Mouse (Mus musculus) neural tube, embryonic 11.5 days (tissue): ENCODE measurements around the gene Katnal1. TPM values are rescaled to one million over a fixed set of nuclear protein-coding genes. Genes with fewer than 3 reads are reported as not detected.

ENCODE experiments used
- ATAC-seq: fragments of 200-750 bp; cut with Nextera tagmentation; 2 replicates; pipeline ENCODE4 v1.8.0; 2017; ENCODE audit warnings: moderate number of reproducible peaks, mild to moderate bottlenecking, moderate TSS enrichment, moderate library complexity; ENCODE audit not compliant: insufficient read depth, low FRiP score, low TSS enrichment
- DNase-seq: peaks from one replicate; pipeline ENCODE4 v3.0.0-alpha.2; 2015; ENCODE audit warnings: low spot score
- H3K27ac ChIP-seq: fragments of 300-500 bp; sonication (generic); 2 replicates; pipeline ENCODE4 v1.5.1; 2014; ENCODE audit warnings: low read depth, mild to moderate bottlenecking, low read length
- H3K27me3 ChIP-seq: fragments of 300-500 bp; sonication (generic); 2 replicates; pipeline ENCODE4 v1.6.1; 2014; ENCODE audit warnings: mild to moderate bottlenecking, low read length, mixed read lengths; ENCODE audit not compliant: control insufficient read depth, insufficient read depth
- H3K36me3 ChIP-seq: fragments of 300-500 bp; sonication (generic); 2 replicates; pipeline ENCODE4 v1.6.1; 2014; ENCODE audit warnings: mild to moderate bottlenecking, low read length, moderate library complexity, mixed read lengths; ENCODE audit not compliant: control insufficient read depth, insufficient read depth
- H3K4me1 ChIP-seq: fragments of 300-500 bp; sonication (generic); 2 replicates; pipeline ENCODE4 v1.6.1; 2014; ENCODE audit warnings: low read length, mixed read lengths; ENCODE audit not compliant: control insufficient read depth, insufficient read depth
- H3K4me2 ChIP-seq: fragments of 300-500 bp; sonication (generic); 2 replicates; pipeline ENCODE4 v1.6.1; 2014; ENCODE audit warnings: low read depth, mild to moderate bottlenecking, moderate library complexity
- H3K4me3 ChIP-seq: fragments of 300-500 bp; sonication (generic); 2 replicates; pipeline ENCODE4 v1.5.1; 2014; ENCODE audit warnings: low read depth, low read length
- H3K9ac ChIP-seq: fragments of 300-500 bp; sonication (generic); 2 replicates; pipeline ENCODE4 v1.6.1; 2014; ENCODE audit warnings: mild to moderate bottlenecking, low read length
- H3K9me3 ChIP-seq: fragments of 300-500 bp; sonication (generic); 2 replicates; pipeline ENCODE4 v1.6.1; 2016; ENCODE audit warnings: low read length; ENCODE audit not compliant: control insufficient read depth
- WGBS: fragments of 180-500 bp; shearing (Covaris S2); extraction: QIAGEN DNeasy Blood & Tissue Kit; methylation state at CpG from one replicate; pipeline ENCODE4 v1.1.7; 2014; 5-methylcytosine and 5-hydroxymethylcytosine counted together
- polyA plus RNA-seq: library from polyadenylated mRNA; unstranded; fragments of >200 nt; fragmentation: Nextera tagmentation; extraction: Ambion mirVana; gene quantifications from 2 replicates; pipeline ENCODE4 v1.2.1, GENCODE M21; 2014

Gene Katnal1
- polyA plus RNA-seq, 1 experiment from 2014 or later: 23.4 TPM

GRCm38 (mm10) chr5:148958355-148958754 is 29.2 kb upstream of the Katnal1 start:
- H3K9me3 ChIP-seq: no peaks in the 10 kb centered on the region
- no peak overlapping the region for H3K4me2 ChIP-seq
- no peaks in the 10 kb centered on the region for H3K36me3 ChIP-seq
- no peaks in the 10 kb centered on the region for H3K27me3 ChIP-seq
- DNase-seq: no peak
- H3K4me1 ChIP-seq: peaks cover 15% of the 10 kb centered on the region
- no peak for ATAC-seq
- H3K9ac ChIP-seq: no peak overlapping the region
- H3K27ac ChIP-seq: no peak overlapping the region
- 44% methylated on average over 9 of the region's 9 CpGs for WGBS
- H3K4me3 ChIP-seq: no peak overlapping the region

DNA sequence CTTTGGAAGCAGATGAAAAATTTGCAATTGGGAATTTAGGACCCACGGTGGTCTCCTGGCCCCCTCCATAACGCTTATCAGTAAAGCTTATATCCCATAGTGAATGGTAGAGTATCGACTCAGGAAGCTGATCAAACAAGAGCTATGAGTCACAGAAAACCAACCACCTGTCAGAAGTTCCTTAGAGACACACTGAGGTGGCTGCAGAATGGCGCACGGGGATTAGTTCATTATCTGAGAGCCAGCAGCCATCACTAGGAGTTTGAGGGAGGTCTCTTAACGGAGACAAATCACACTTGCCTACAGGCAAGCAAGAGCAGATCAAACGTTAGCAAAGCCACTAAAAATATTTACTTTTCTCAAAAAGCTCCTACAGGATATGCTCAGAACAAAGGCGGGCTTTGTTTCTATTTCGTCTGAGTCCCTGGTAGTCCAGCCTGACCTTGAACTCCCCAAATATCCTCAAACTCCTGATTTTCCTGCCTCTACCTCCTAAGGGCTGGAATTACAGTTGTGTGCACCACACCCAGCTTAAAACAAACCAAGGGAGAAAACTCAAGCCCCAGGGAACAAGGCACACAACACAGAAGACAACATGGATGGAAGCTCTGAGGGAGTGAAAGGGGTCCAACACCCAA is 27.9 kb upstream of the Katnal1 start:
- H3K9ac ChIP-seq: no peak overlapping the region
- H3K9me3 ChIP-seq: no peaks in the 10 kb centered on the region
- H3K27ac ChIP-seq: no peak overlapping the region
- H3K4me1 ChIP-seq: peaks cover 15% of the 10 kb centered on the region
- no peak overlapping the region for H3K4me3 ChIP-seq
- no peaks in the 10 kb centered on the region for H3K27me3 ChIP-seq
- DNase-seq: no peak
- no peak overlapping the region for H3K4me2 ChIP-seq
- no peak for ATAC-seq
- WGBS: 62% methylated on average over 9 of the region's 9 CpGs
- no peaks in the 10 kb centered on the region for H3K36me3 ChIP-seq

DNA sequence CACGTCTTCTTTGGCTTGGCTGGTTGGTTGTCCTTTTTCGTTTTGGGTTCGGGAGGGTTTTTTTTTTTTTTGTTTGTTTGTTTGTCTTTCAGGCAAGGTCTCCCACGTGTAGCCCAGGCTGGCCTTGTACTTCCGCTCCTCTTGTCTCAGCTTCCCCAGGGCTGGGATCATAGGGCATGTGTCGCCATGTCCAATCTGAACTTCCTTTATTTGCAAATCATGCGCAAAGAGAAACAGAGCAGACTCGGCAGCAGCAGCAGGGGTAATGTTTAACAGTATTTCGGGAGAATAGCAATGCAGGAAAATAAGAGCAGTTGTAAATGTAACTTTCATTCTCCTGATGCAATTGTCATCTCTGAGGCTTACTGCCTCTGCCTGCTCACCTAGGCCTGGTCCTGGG is 27.0 kb upstream of the Katnal1 start:
- no peak for ATAC-seq

GRCm38 (mm10) chr5:148955575-148955974 is 26.5 kb upstream of the Katnal1 start:
- DNase-seq (no peak), ATAC-seq (no peak)
- Histone ChIP-seq H3K36me3 (no peaks in the 10 kb centered on the region), H3K4me1 (peaks cover 15% of the 10 kb centered on the region), H3K9me3 (no peaks in the 10 kb centered on the region), H3K4me3 (no peak overlapping the region), H3K27ac (no peak overlapping the region), H3K27me3 (no peaks in the 10 kb centered on the region), H3K4me2 (no peak overlapping the region), H3K9ac (no peak overlapping the region)
- 87% methylated on average over 6 of the region's 6 CpGs for WGBS

More for the DNA sequence above, 27.0 kb upstream of the Katnal1 start:
- no peak overlapping the region for H3K4me3 ChIP-seq
- H3K4me1 ChIP-seq: peaks cover 15% of the 10 kb centered on the region
- DNase-seq: no peak
- H3K27ac ChIP-seq: no peak overlapping the region
- 81% methylated on average over 9 of the region's 9 CpGs for WGBS
- H3K9ac ChIP-seq: no peak overlapping the region
- no peaks in the 10 kb centered on the region for H3K9me3 ChIP-seq
- no peaks in the 10 kb centered on the region for H3K27me3 ChIP-seq
- H3K36me3 ChIP-seq: no peaks in the 10 kb centered on the region
- H3K4me2 ChIP-seq: no peak overlapping the region

- Histone ChIP-seq H3K4me2 (no peak overlapping the region), H3K4me1 (peaks cover 8% of the 10 kb centered on the region), H3K27me3 (no peaks in the 10 kb centered on the region), H3K4me3 (no peak overlapping the region), H3K27ac (no peak overlapping the region), H3K9me3 (no peaks in the 10 kb centered on the region), H3K36me3 (no peaks in the 10 kb centered on the region), H3K9ac (no peak overlapping the region)
- 84% methylated on average over 22 of the region's 22 CpGs for WGBS
- DNase-seq: no peak
- ATAC-seq: no peak
Observed at GRCm38 (mm10) chr5:148954314-148955060, 25.4 kb upstream of the Katnal1 start.

GRCm38 (mm10) chr5:148953098-148953497 is 24.0 kb upstream of the Katnal1 start:
- H3K27ac ChIP-seq: no peak overlapping the region
- H3K27me3 ChIP-seq: no peaks in the 10 kb centered on the region
- H3K4me3 ChIP-seq: no peak overlapping the region
- no peak for DNase-seq
- no peaks in the 10 kb centered on the region for H3K36me3 ChIP-seq
- no peak overlapping the region for H3K4me2 ChIP-seq
- H3K9me3 ChIP-seq: no peaks in the 10 kb centered on the region
- no peaks in the 10 kb centered on the region for H3K4me1 ChIP-seq
- no peak overlapping the region for H3K9ac ChIP-seq
- ATAC-seq: no peak
- 83% methylated on average over 5 of the region's 5 CpGs for WGBS

DNA sequence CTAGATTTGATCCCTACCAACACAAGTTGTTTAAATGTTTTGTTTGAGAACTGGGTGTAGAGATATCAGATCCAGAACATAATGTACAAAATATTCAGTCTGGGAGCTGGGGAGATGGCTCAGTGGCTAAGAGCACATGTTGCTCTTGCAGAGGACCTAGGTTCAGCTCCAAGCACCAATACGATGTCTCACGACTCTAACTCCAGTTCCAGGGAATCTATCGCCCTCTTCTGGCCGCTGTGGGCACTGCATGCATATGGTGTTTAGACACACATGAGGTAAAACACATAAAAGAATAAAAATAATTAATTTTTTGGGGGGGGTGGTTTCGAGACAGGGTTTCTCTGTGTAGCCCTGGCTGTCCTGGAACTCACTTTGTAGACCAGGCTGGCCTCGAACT is 23.3 kb upstream of the Katnal1 start:
- WGBS: 45% methylated on average over 6 of the region's 6 CpGs
- no peaks in the 10 kb centered on the region for H3K4me1 ChIP-seq
- no peak for ATAC-seq
- H3K9me3 ChIP-seq: no peaks in the 10 kb centered on the region
- H3K36me3 ChIP-seq: no peaks in the 10 kb centered on the region
- no peaks in the 10 kb centered on the region for H3K27me3 ChIP-seq
- H3K4me3 ChIP-seq: no peak overlapping the region
- H3K9ac ChIP-seq: no peak overlapping the region
- H3K27ac ChIP-seq: no peak overlapping the region
- DNase-seq: peak; percentile 47
- no peak overlapping the region for H3K4me2 ChIP-seq

GRCm38 (mm10) chr5:148951360-148951759 is 22.2 kb upstream of the Katnal1 start:
- H3K9me3 ChIP-seq: no peaks in the 10 kb centered on the region
- DNase-seq (no peak), ATAC-seq (no peak)
- no peak overlapping the region for H3K4me3 ChIP-seq
- no peak overlapping the region for H3K9ac ChIP-seq
- no peaks in the 10 kb centered on the region for H3K36me3 ChIP-seq
- no peaks in the 10 kb centered on the region for H3K27me3 ChIP-seq
- H3K27ac ChIP-seq: no peak overlapping the region
- H3K4me1 ChIP-seq: no peaks in the 10 kb centered on the region
- 96% methylated on average over 5 of the region's 5 CpGs for WGBS
- H3K4me2 ChIP-seq: no peak overlapping the region

- Histone ChIP-seq H3K36me3 (no peaks in the 10 kb centered on the region), H3K4me1 (no peaks in the 10 kb centered on the region), H3K27me3 (no peaks in the 10 kb centered on the region), H3K4me3 (no peak overlapping the region), H3K9me3 (no peaks in the 10 kb centered on the region), H3K4me2 (no peak overlapping the region), H3K9ac (no peak overlapping the region), H3K27ac (no peak overlapping the region)
- 41% methylated on average over 15 of the region's 15 CpGs for WGBS
- ATAC-seq: no peak
- DNase-seq: no peak
Observed at GRCm38 (mm10) chr5:148950064-148950463, 20.9 kb upstream of the Katnal1 start.
